Mouse (Mus musculus) heart, postnatal 0 days (tissue): ENCODE measurements around the gene Olfr147. TPM values are rescaled to one million over a fixed set of nuclear protein-coding genes. Genes with fewer than 3 reads are reported as not detected.

Experiments used
- ATAC-seq: fragments of 200-750 bp; cut with Nextera tagmentation; 2 replicates; pipeline ENCODE4 v1.8.0; 2017; ENCODE audit warnings: low read depth, moderate number of reproducible peaks, moderate library complexity; ENCODE audit not compliant: insufficient read depth
- DNase-seq: peaks from one replicate; pipeline ENCODE4 v3.0.0-alpha.2; 2016; ENCODE audit warnings: low spot score
- H3K27ac ChIP-seq: fragments of 300-500 bp; sonication (generic); 2 replicates; pipeline ENCODE4 v1.5.1; 2014; ENCODE audit warnings: low read depth, mild to moderate bottlenecking
- H3K27me3 ChIP-seq: fragments of 300-500 bp; sonication (generic); 2 replicates; pipeline ENCODE4 v1.6.1; 2014; ENCODE audit warnings: low read length, mixed read lengths; ENCODE audit not compliant: control insufficient read depth, insufficient read depth
- H3K36me3 ChIP-seq: fragments of 300-500 bp; sonication (generic); replicated peaks from 2 replicates; pipeline ENCODE4 v1.6.1; 2014; ENCODE audit warnings: low read length, mixed read lengths; ENCODE audit not compliant: control insufficient read depth, insufficient read depth
- H3K4me1 ChIP-seq: fragments of 300-500 bp; sonication (generic); 2 replicates; pipeline ENCODE4 v1.6.1; 2014; ENCODE audit warnings: antibody characterized with exemption; ENCODE audit not compliant: control insufficient read depth, insufficient read depth
- H3K4me2 ChIP-seq: fragments of 300-500 bp; sonication (generic); 2 replicates; pipeline ENCODE4 v1.6.1; 2014; ENCODE audit warnings: low read depth, mild to moderate bottlenecking, low read length, moderate library complexity
- H3K4me3 ChIP-seq: fragments of 300-500 bp; sonication (generic); 2 replicates; pipeline ENCODE4 v1.5.1; 2014; ENCODE audit warnings: low read depth, low read length
- H3K9ac ChIP-seq: fragments of 300-500 bp; sonication (generic); replicated peaks from 2 replicates; pipeline ENCODE4 v1.6.1; 2014; ENCODE audit warnings: low read depth, low read length, mixed read lengths
- H3K9me3 ChIP-seq: fragments of 300-500 bp; sonication (generic); replicated peaks from 2 replicates; pipeline ENCODE4 v1.6.1; 2016; ENCODE audit warnings: low read length; ENCODE audit not compliant: control insufficient read depth
- CTCF ChIP-seq: IDR thresholded peaks from 2 replicates; pipeline ENCODE4 v1.5.1; 2016; ENCODE audit warnings: antibody characterized with exemption, control low read depth, low read depth
- EP300 ChIP-seq: IDR thresholded peaks from 2 replicates; pipeline ENCODE4 v1.6.1; 2016; ENCODE audit warnings: antibody characterized with exemption, low read depth
- WGBS: fragments of 180-500 bp; shearing (Covaris S2); extraction: QIAGEN DNeasy Blood & Tissue Kit; methylation state at CpG from one replicate; pipeline ENCODE4 v1.1.7; 2014; 5-methylcytosine and 5-hydroxymethylcytosine counted together
- polyA plus RNA-seq: library from polyadenylated mRNA; unstranded; fragments of >200 nt; fragmentation: Nextera tagmentation; extraction: Ambion mirVana; gene quantifications from 2 replicates; pipeline ENCODE4 v1.2.1, GENCODE M21; 2015
- total RNA-seq: library from RNA; depleted of rRNA; stranded (reverse); fragments of >200 nt; gene quantifications from 2 replicates; pipeline ENCODE4 v1.2.3, GENCODE M21; 2014; ENCODE audit warnings: low replicate concordance; rRNA removed

Gene Olfr147
- total and polyA plus RNA-seq, 2 experiments from 2014 or later, result not detected

DNA sequence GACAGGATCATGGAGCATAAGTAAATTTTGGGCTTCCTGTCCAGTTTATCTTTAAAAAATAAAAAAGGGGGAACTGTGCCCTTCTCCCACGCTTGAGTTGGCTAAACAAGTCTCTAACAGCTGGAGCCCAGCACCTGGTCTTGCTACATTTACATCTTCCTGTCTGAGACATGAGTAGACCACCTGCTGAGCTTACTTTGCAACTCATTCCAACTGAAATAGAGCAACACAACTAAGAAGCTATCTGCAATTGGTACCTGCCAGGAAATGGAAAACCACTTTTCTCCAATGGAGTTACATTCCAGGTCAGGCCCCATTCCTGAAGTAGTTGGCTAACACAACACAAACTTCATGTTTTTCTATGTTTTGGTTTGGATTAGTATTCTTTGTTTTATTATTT is 25.5 kb downstream of the Olfr147 start:
- no peaks in the 10 kb centered on the region for H3K36me3 ChIP-seq
- no peak overlapping the region for H3K4me2 ChIP-seq
- TF ChIP-seq CTCF, result no peak
- TF ChIP-seq EP300, result no peak
- DNase-seq (no peak), ATAC-seq (no peak)
- no peak overlapping the region for H3K9ac ChIP-seq
- 16% methylated on average over 1 of the region's 1 CpGs for WGBS
- H3K4me1 ChIP-seq, result no peaks in the 10 kb centered on the region
- H3K9me3 ChIP-seq, result no peaks in the 10 kb centered on the region
- H3K4me3 ChIP-seq, result no peak overlapping the region
- H3K27me3 ChIP-seq, result no peaks in the 10 kb centered on the region
- H3K27ac ChIP-seq, result no peak overlapping the region

DNA sequence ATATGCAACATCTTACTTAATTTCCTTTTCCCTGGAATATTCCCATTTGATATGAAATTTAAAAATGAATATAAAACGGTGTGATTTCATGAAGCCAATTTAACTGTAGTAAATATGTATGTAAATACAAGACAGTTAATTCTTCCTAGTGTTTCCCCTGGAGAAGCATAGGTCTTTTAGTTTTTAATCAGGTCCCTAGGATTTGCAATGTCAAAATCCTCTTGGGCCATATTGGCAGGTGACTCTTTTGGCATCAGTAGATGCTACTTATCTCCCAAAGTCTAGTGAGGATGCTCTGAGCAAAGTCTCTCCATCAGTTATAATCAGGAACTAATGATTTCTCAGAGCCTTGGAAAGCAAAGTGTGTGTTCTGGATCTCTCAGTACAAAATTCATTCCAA is 27.7 kb downstream of the Olfr147 start, which contains the start of gene Olfr901:
TSS of gene Olfr901 (plus strand) at position 301 of the 400 bp plus-strand sequence.
- WGBS, result 64% methylated on average over 1 of the region's 1 CpGs
- Histone ChIP-seq H3K27ac (no peak within 1 kb of the TSS), H3K4me1 (no peaks in the 10 kb centered on the region), H3K27me3 (no peaks in the 10 kb centered on the region), H3K36me3 (no peaks in the 10 kb centered on the region), H3K4me3 (no peak within 1 kb of the TSS), H3K4me2 (no peak within 1 kb of the TSS), H3K9me3 (no peaks in the 10 kb centered on the region), H3K9ac (no peak within 1 kb of the TSS)
- DNase-seq (no peak), ATAC-seq (no peak)
- TF ChIP-seq EP300, result no peak
- no peak for TF ChIP-seq CTCF

DNA sequence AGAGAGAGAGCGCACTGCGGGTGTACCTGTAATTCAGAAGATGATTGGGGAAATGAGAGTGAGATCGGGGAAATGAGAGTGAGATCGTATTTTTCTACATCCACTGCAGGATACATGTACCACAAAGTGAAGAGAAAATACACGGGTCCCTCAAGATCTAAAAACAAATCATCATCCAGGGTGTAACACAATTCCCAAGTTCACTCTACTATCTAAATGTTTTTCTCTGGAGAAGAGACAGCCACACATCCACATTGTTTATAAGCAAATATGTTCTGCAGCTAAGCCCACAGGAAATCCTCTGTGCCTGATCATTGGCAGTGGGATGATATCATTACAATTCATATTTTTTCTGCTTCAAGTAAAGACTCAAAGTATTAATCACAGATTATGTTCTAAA is 45.9 kb downstream of the Olfr147 start, which contains the start of gene Olfr902:
TSS of gene Olfr902 (plus strand) at position 301 of the 400 bp plus-strand sequence.
- no peak for DNase-seq
- no peaks in the 10 kb centered on the region for H3K9me3 ChIP-seq
- 82% methylated on average over 5 of the region's 5 CpGs for WGBS
- ATAC-seq, result no peak
- no peak within 1 kb of the TSS for H3K4me3 ChIP-seq
- H3K27me3 ChIP-seq, result no peaks in the 10 kb centered on the region
- no peaks in the 10 kb centered on the region for H3K4me1 ChIP-seq
- H3K36me3 ChIP-seq, result no peaks in the 10 kb centered on the region
- TF ChIP-seq CTCF (no peak), EP300 (no peak)
- no peak within 1 kb of the TSS for H3K9ac ChIP-seq
- no peak within 1 kb of the TSS for H3K27ac ChIP-seq
- no peak within 1 kb of the TSS for H3K4me2 ChIP-seq

Other genes starting within 250 kb of the Olfr147 start
- not detected in 2 replicates for gene Olfr891, start 220.9 kb upstream of the Olfr147 start, total RNA-seq
- gene Olfr891, start 220.9 kb upstream of the Olfr147 start, polyA plus RNA-seq, result not detected in 2 replicates
- not detected in 2 replicates for gene Olfr893, start 193.3 kb upstream of the Olfr147 start, total RNA-seq
- gene Olfr893, start 193.3 kb upstream of the Olfr147 start, polyA plus RNA-seq, result not detected in 2 replicates
- gene Olfr894, start 183.6 kb upstream of the Olfr147 start, total RNA-seq, result not detected in 2 replicates
- not detected in 2 replicates for gene Olfr894, start 183.6 kb upstream of the Olfr147 start, polyA plus RNA-seq
- gene Olfr143, start 148.9 kb upstream of the Olfr147 start, total RNA-seq, result not detected in 2 replicates
- not detected in 2 replicates for gene Olfr143, start 148.9 kb upstream of the Olfr147 start, polyA plus RNA-seq
- not detected in 2 replicates for gene Olfr895, start 133.8 kb upstream of the Olfr147 start, total RNA-seq
- not detected in 2 replicates for gene Olfr895, start 133.8 kb upstream of the Olfr147 start, polyA plus RNA-seq
- gene Olfr896-ps1, start 110.6 kb upstream of the Olfr147 start, total RNA-seq, result not detected in 2 replicates
- not detected in 2 replicates for gene Olfr896-ps1, start 110.6 kb upstream of the Olfr147 start, polyA plus RNA-seq
- gene Olfr25, start 72.6 kb upstream of the Olfr147 start, total RNA-seq, result not detected in 2 replicates
- not detected in 2 replicates for gene Olfr25, start 72.6 kb upstream of the Olfr147 start, polyA plus RNA-seq
- not detected in 2 replicates for gene Olfr898, start 53.3 kb upstream of the Olfr147 start, total RNA-seq
- gene Olfr898, start 53.3 kb upstream of the Olfr147 start, polyA plus RNA-seq, result not detected in 2 replicates
- gene Olfr250, start 34.8 kb upstream of the Olfr147 start, total RNA-seq, result not detected in 2 replicates
- gene Olfr250, start 34.8 kb upstream of the Olfr147 start, polyA plus RNA-seq, result not detected in 2 replicates
- not detected in 2 replicates for gene Olfr251, start 24.6 kb upstream of the Olfr147 start, total RNA-seq
- gene Olfr251, start 24.6 kb upstream of the Olfr147 start, polyA plus RNA-seq, result not detected in 2 replicates
- not detected in 2 replicates for gene Olfr901, start 27.8 kb downstream of the Olfr147 start, total RNA-seq
- gene Olfr901, start 27.8 kb downstream of the Olfr147 start, polyA plus RNA-seq, result not detected in 2 replicates
- not detected in 2 replicates for gene Olfr902, start 46.0 kb downstream of the Olfr147 start, total RNA-seq
- not detected in 2 replicates for gene Olfr902, start 46.0 kb downstream of the Olfr147 start, polyA plus RNA-seq
- gene Olfr904, start 61.4 kb downstream of the Olfr147 start, total RNA-seq, result not detected in 2 replicates
- gene Olfr904, start 61.4 kb downstream of the Olfr147 start, polyA plus RNA-seq, result not detected in 2 replicates
- gene Olfr905, start 69.4 kb downstream of the Olfr147 start, total RNA-seq, result not detected in 2 replicates
- not detected in 2 replicates for gene Olfr905, start 69.4 kb downstream of the Olfr147 start, polyA plus RNA-seq
- not detected in 2 replicates for gene Olfr906, start 85.4 kb downstream of the Olfr147 start, total RNA-seq
- gene Olfr906, start 85.4 kb downstream of the Olfr147 start, polyA plus RNA-seq, result not detected in 2 replicates
- not detected in 2 replicates for gene Olfr907, start 94.1 kb downstream of the Olfr147 start, total RNA-seq
- gene Olfr907, start 94.1 kb downstream of the Olfr147 start, polyA plus RNA-seq, result not detected in 2 replicates
- not detected in 2 replicates for gene Olfr911-ps1, start 119.9 kb downstream of the Olfr147 start, total RNA-seq
- gene Olfr911-ps1, start 119.9 kb downstream of the Olfr147 start, polyA plus RNA-seq, result not detected in 2 replicates
- gene Olfr910, start 136.2 kb downstream of the Olfr147 start, total RNA-seq, result not detected in 2 replicates
- gene Olfr910, start 136.2 kb downstream of the Olfr147 start, polyA plus RNA-seq, result not detected in 2 replicates
- not detected in 2 replicates for gene Olfr912, start 178.5 kb downstream of the Olfr147 start, total RNA-seq
- not detected in 2 replicates for gene Olfr912, start 178.5 kb downstream of the Olfr147 start, polyA plus RNA-seq
- not detected in 2 replicates for gene Olfr913, start 191.1 kb downstream of the Olfr147 start, total RNA-seq
- gene Olfr913, start 191.1 kb downstream of the Olfr147 start, polyA plus RNA-seq, result not detected in 2 replicates
- not detected in 2 replicates for gene Olfr914, start 203.4 kb downstream of the Olfr147 start, total RNA-seq
- gene Olfr914, start 203.4 kb downstream of the Olfr147 start, polyA plus RNA-seq, result not detected in 2 replicates